Mouse (Mus musculus): ENCODE measurements around the gene Gsk3a. TPM values are rescaled to one million over a fixed set of nuclear protein-coding genes. Genes with fewer than 3 reads are reported as not detected.
A peak's percentile ranks its signal among the peaks of the same experiment; 100 is the strongest.

The Gsk3a gene
- 4.0 and 5.3 TPM in 2 replicates for polyA plus RNA-seq (2015; fragmentation: Nextera tagmentation; extraction: Ambion mirVana)

DNA sequence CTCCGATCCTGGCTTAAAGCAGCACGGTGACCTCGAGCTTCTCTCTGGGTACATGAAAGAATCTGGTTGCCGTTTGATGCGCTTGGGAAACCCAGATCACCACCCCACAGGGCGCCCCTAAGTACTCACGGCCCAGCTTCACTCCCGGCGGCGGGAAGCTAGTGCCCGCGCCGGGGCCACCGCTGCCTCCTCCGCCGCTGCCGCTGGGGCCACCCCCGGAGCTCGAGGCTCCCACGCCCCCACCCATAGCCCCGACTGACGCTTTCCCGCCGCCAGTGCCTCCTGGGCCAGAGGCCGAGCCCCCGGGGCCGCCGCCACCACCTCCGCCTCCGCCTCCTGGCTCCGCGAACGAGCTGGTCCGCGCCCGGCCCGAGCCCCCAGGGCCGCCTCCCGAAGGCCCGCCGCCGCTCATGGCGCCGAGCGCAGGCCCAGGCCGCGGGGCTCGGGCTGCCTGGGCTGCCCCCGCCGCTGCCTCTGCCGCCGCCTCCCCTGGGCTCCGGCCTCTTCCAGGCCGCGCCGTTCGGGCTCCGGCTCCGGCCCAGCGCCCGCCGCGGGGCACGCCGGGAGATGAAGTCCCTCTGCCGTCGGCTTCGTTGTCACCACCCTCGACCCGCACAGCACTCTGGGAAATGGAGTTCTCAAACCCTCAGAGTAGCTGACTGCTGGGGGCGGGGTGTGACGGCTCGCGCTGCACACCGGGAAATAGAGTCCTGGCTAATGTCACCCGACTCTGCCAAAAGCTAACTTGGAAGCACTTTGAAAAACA lies at the start of gene Gsk3a:
Gene Gsk3a (minus strand): TSS at position 603 of the 766 bp plus-strand sequence.
- peak within 1 kb of the TSS; percentile 88 for H3K4me3 ChIP-seq (ENCODE audit: low read depth, low read length)
- H3K4me1 ChIP-seq (ENCODE audit: control insufficient read depth, low read depth, low read length): peaks cover 37% of the 10 kb centered on the region
- H3K9ac ChIP-seq (ENCODE audit: low read depth, low read length): peak within 1 kb of the TSS; percentile 98
- H3K27me3 ChIP-seq (ENCODE audit: control insufficient read depth, insufficient read depth, low read depth, low read length): no peaks in the 10 kb centered on the region
- peak; percentile 81 for ATAC-seq (ENCODE audit: low read depth)
- WGBS (ENCODE audit: insufficient replicate concordance): under 1% methylated on average over 70 of the region's 76 CpGs
- peak within 1 kb of the TSS; percentile 97 for H3K27ac ChIP-seq (ENCODE audit: low read length)
- H3K4me2 ChIP-seq (ENCODE audit: low read depth, low read length): peak within 1 kb of the TSS; percentile 96
- no peaks in the 10 kb centered on the region for H3K9me3 ChIP-seq (replicated peaks; ENCODE audit: control insufficient read depth, low read length)
- peaks cover 20% of the 10 kb centered on the region for H3K36me3 ChIP-seq (ENCODE audit: control insufficient read depth, insufficient read depth)

DNA sequence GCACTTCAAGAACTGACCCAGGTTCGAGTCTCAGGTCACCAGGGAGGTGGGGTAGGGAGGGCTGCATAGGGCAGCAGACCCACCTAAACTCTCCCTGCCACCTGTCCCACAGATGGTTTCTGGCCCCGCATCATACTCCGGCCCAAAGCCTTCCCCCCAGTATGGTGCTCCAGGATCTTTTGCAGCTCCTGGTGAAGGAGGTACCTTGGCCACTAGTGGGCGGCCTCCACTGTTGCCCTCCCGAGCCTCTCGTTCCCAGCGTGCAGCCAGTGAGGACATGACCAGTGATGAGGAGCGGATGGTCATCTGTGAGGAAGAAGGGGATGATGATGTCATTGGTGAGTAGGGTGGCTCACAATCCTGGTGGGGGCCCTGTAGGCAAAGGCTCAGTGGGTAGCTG lies 49.3 kb upstream of the Gsk3a start:
- H3K27ac ChIP-seq (ENCODE audit: low read length): no peak overlapping the region
- peaks cover 68% of the 10 kb centered on the region for H3K36me3 ChIP-seq (ENCODE audit: control insufficient read depth, insufficient read depth)
- H3K4me3 ChIP-seq (ENCODE audit: low read depth, low read length): no peak overlapping the region
- 81% methylated on average over 8 of the region's 8 CpGs for WGBS (ENCODE audit: insufficient replicate concordance)
- H3K27me3 ChIP-seq (ENCODE audit: control insufficient read depth, insufficient read depth, low read depth, low read length): no peaks in the 10 kb centered on the region
- no peak overlapping the region for H3K4me2 ChIP-seq (ENCODE audit: low read depth, low read length)
- no peak for ATAC-seq (ENCODE audit: low read depth)
- H3K4me1 ChIP-seq (ENCODE audit: control insufficient read depth, low read depth, low read length): peaks cover 17% of the 10 kb centered on the region
- H3K9ac ChIP-seq (ENCODE audit: low read depth, low read length): no peak overlapping the region
- no peaks in the 10 kb centered on the region for H3K9me3 ChIP-seq (replicated peaks; ENCODE audit: control insufficient read depth, low read length)

DNA sequence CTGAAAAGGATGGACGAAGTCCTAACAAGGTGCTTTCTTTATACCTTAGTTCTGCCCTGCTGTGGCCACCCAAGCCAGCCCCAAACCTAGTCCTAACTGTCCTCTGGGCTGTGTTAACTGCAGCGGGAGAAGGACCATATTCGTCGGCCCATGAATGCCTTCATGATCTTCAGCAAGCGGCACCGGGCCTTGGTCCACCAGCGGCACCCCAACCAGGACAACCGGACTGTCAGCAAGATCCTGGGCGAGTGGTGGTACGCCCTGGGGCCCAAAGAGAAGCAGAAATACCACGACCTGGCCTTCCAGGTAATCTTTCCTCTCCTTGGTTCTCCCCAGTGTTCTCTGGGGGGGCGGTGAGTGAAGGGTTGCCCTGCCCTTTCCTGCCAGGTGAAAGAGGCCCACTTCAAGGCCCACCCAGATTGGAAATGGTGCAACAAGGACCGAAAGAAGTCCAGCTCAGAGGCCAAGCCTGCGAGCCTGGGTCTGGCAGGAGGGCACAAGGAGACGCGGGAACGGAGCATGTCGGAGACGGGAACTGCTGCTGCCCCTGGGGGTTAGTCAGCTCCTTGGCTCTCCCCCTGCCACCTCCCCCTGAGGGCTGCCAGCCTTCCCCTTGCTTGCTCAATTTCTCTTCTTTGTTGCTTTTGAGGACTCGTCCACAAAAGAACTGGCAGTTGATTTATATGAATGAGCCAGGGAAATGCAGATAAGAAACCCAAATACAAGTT lies 48.0 kb upstream of the Gsk3a start:
- no peaks in the 10 kb centered on the region for H3K9me3 ChIP-seq (replicated peaks; ENCODE audit: control insufficient read depth, low read length)
- no peak overlapping the region for H3K9ac ChIP-seq (ENCODE audit: low read depth, low read length)
- WGBS (ENCODE audit: insufficient replicate concordance): 89% methylated on average over 20 of the region's 20 CpGs
- H3K27me3 ChIP-seq (ENCODE audit: control insufficient read depth, insufficient read depth, low read depth, low read length): no peaks in the 10 kb centered on the region
- peaks cover 28% of the 10 kb centered on the region for H3K4me1 ChIP-seq (ENCODE audit: control insufficient read depth, low read depth, low read length)
- no peak for ATAC-seq (ENCODE audit: low read depth)
- H3K4me3 ChIP-seq (ENCODE audit: low read depth, low read length): no peak overlapping the region
- H3K4me2 ChIP-seq (ENCODE audit: low read depth, low read length): no peak overlapping the region
- peaks cover 56% of the 10 kb centered on the region for H3K36me3 ChIP-seq (ENCODE audit: control insufficient read depth, insufficient read depth)
- H3K27ac ChIP-seq (ENCODE audit: low read length): no peak overlapping the region

DNA sequence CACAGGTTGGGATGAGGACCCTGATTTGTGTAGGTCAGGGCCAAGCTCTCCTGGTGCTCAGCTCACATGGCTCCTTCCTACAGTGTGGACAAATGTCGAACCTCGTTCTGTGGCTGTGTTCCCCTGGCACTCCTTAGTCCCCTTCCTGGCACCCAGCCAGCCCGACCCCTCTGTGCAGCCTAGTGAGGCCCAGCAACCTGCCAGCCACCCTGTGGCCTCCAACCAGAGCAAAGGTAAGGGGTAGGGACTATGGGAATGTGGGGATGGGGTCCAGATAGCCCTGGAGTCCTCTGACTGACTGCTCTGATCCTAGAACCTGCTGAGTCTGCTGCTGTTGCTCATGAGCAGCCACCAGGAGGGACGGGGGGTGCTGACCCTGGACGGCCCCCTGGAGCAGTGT lies 47.1 kb upstream of the Gsk3a start:
- Histone ChIP-seq H3K27ac (ENCODE audit: low read length) (no peak overlapping the region), H3K4me1 (ENCODE audit: control insufficient read depth, low read depth, low read length) (peaks cover 37% of the 10 kb centered on the region), H3K4me3 (ENCODE audit: low read depth, low read length) (no peak overlapping the region), H3K4me2 (ENCODE audit: low read depth, low read length) (no peak overlapping the region), H3K9me3 (replicated peaks; ENCODE audit: control insufficient read depth, low read length) (no peaks in the 10 kb centered on the region), H3K9ac (ENCODE audit: low read depth, low read length) (no peak overlapping the region), H3K27me3 (ENCODE audit: control insufficient read depth, insufficient read depth, low read depth, low read length) (no peaks in the 10 kb centered on the region), H3K36me3 (ENCODE audit: control insufficient read depth, insufficient read depth) (peaks cover 48% of the 10 kb centered on the region)
- ATAC-seq (ENCODE audit: low read depth): no peak
- 71% methylated on average over 5 of the region's 5 CpGs for WGBS (ENCODE audit: insufficient replicate concordance)

DNA sequence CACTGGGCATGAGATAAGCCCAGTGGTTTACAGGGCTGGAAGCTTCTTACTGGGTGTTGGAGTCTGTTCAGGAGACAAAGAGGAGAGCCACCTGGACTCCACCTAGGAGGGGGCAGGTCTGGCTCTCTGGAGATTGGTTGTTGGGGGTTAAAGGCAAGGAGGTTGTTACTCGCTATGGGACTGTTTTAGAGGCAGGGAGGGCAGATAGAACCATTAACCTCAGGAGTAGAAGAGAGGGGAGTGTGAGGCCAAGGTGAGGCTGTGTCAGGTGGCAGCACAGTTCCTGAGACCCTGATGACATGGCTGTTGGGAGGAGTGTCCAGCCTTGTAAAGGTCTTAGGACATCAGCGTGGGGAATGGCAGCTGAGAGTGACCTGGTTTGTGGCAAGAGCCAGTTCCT lies 46.5 kb upstream of the Gsk3a start:
- Histone ChIP-seq H3K4me1 (ENCODE audit: control insufficient read depth, low read depth, low read length) (peaks cover 43% of the 10 kb centered on the region), H3K4me3 (ENCODE audit: low read depth, low read length) (no peak overlapping the region; the same call in 1 of the 2 replicates), H3K4me2 (ENCODE audit: low read depth, low read length) (peak overlapping the region; percentile 98; the same call in 1 of the 2 replicates), H3K36me3 (ENCODE audit: control insufficient read depth, insufficient read depth) (peaks cover 42% of the 10 kb centered on the region), H3K27me3 (ENCODE audit: control insufficient read depth, insufficient read depth, low read depth, low read length) (no peaks in the 10 kb centered on the region), H3K9me3 (replicated peaks; ENCODE audit: control insufficient read depth, low read length) (no peaks in the 10 kb centered on the region), H3K9ac (ENCODE audit: low read depth, low read length) (peak overlapping the region; percentile 85), H3K27ac (ENCODE audit: low read length) (peak overlapping the region; percentile 66; the same call in 1 of the 2 replicates)
- 52% methylated on average over 2 of the region's 2 CpGs for WGBS (ENCODE audit: insufficient replicate concordance)
- no peak for ATAC-seq (ENCODE audit: low read depth)

DNA sequence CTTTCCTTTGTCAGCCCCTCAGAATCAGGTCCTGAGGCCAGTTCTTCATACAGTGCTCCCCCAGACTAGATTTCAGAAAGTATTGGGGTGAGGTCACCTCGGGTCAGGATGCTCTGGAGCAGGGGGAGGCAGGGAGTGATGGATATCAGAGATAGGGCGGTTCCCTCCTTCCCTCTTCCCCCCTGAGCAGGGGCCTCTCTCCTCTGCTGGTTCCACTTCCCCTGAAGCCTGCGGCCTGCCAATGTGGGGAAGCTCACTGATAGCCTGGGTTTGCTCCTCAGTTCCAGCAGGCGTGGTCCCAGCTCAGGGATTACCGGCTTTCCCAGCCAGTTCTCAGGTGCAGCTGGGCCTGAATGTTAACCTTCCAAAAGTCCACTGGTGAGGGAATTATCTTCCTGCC lies 46.0 kb upstream of the Gsk3a start:
- ATAC-seq (ENCODE audit: low read depth): no peak
- 6% methylated on average over 5 of the region's 5 CpGs for WGBS (ENCODE audit: insufficient replicate concordance)
- Histone ChIP-seq H3K27ac (ENCODE audit: low read length) (peak overlapping the region; percentile 66), H3K9me3 (replicated peaks; ENCODE audit: control insufficient read depth, low read length) (no peaks in the 10 kb centered on the region), H3K36me3 (ENCODE audit: control insufficient read depth, insufficient read depth) (peaks cover 36% of the 10 kb centered on the region), H3K4me2 (ENCODE audit: low read depth, low read length) (peak overlapping the region; percentile 98), H3K9ac (ENCODE audit: low read depth, low read length) (peak overlapping the region; percentile 85), H3K27me3 (ENCODE audit: control insufficient read depth, insufficient read depth, low read depth, low read length) (no peaks in the 10 kb centered on the region), H3K4me1 (ENCODE audit: control insufficient read depth, low read depth, low read length) (peaks cover 43% of the 10 kb centered on the region), H3K4me3 (ENCODE audit: low read depth, low read length) (peak overlapping the region; percentile 82)

DNA sequence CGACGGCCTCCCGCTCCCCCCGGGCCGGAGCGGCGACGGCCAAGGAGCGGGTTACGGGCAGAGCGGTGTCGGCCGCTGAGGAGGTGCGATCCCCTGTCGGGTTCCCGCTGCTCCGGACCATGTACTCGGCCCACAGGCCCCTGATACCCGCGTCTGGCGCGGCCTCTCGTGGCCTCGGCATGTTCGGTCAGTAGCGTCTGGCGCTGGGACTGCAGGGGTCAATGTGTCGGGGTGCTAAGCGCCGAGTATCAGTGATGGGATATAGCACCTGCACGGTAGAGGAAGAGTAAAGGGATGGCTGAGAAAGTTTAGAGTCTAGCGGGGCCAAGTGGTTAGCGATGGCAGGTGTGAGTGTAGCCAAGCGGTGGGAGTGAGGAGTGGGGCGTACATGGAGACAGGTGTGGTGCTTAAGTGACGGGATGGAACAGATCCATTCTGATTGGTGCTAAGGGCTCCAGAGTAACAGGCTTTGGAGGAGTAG lies 45.1 kb upstream of the Gsk3a start:
- Histone ChIP-seq H3K27ac (ENCODE audit: low read length) (peak overlapping the region; percentile 94), H3K4me1 (ENCODE audit: control insufficient read depth, low read depth, low read length) (peaks cover 51% of the 10 kb centered on the region), H3K36me3 (ENCODE audit: control insufficient read depth, insufficient read depth) (peaks cover 28% of the 10 kb centered on the region), H3K4me2 (ENCODE audit: low read depth, low read length) (peak overlapping the region; percentile 98), H3K27me3 (ENCODE audit: control insufficient read depth, insufficient read depth, low read depth, low read length) (no peaks in the 10 kb centered on the region), H3K9me3 (replicated peaks; ENCODE audit: control insufficient read depth, low read length) (no peaks in the 10 kb centered on the region), H3K9ac (ENCODE audit: low read depth, low read length) (peak overlapping the region; percentile 85), H3K4me3 (ENCODE audit: low read depth, low read length) (peak overlapping the region; percentile 82)
- no peak for ATAC-seq (ENCODE audit: low read depth)
- 1% methylated on average over 25 of the region's 36 CpGs for WGBS (ENCODE audit: insufficient replicate concordance)

DNA sequence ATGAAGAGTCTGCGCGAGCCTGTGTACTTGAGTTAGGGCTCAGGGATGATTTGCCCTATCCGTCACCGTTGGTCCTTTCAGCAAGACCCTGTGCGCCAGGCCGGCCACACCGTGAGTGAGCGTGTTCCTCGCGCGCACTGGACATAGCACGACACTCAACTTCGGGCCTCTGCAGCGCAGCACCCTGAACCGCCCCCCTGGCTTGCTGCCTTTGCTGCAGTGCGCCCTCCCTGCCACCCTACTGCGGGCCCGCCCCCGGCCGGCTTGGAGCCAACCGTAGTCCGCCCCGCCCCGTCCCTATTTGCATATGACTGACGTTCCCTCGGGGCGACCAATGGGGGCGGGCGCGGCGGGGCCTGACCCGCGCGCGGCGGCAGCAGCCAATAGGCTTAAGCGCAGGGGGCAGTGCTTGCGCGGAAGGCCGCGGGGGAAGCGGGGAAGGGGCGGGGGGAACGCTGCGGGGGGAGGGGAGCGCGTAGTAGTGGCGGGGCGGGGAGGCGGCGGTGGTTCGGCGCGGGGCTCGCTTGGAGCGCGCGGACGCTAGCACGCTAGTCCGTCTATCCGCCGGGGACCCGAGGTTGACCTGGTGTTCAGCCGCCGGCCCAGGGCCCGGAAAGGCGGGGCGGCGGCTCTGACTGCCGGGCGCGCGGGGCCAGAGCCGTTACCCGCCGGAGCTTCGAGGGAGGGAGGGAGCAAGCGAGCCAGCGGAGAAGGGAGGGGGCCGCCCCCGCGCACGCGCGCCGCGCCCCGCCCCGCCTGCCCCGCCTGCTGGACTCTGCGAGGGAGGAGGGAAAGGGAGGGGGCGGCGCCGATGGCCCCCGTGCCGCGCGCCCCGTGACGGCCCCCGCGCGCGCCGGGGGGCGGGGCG lies 44.3 kb upstream of the Gsk3a start:
- no peaks in the 10 kb centered on the region for H3K27me3 ChIP-seq (ENCODE audit: control insufficient read depth, insufficient read depth, low read depth, low read length)
- H3K4me2 ChIP-seq (ENCODE audit: low read depth, low read length): peak overlapping the region; percentile 98
- peak; percentile 83 for ATAC-seq (ENCODE audit: low read depth)
- H3K4me3 ChIP-seq (ENCODE audit: low read depth, low read length): peak overlapping the region; percentile 82
- peaks cover 20% of the 10 kb centered on the region for H3K36me3 ChIP-seq (ENCODE audit: control insufficient read depth, insufficient read depth)
- H3K27ac ChIP-seq (ENCODE audit: low read length): peak overlapping the region; percentile 95
- H3K9me3 ChIP-seq (replicated peaks; ENCODE audit: control insufficient read depth, low read length): no peaks in the 10 kb centered on the region
- peak overlapping the region; percentile 85 for H3K9ac ChIP-seq (ENCODE audit: low read depth, low read length)
- under 1% methylated on average over 53 of the region's 108 CpGs for WGBS (ENCODE audit: insufficient replicate concordance)
- peaks cover 59% of the 10 kb centered on the region for H3K4me1 ChIP-seq (ENCODE audit: control insufficient read depth, low read depth, low read length)
